Mouse (Mus musculus) left cerebral cortex, postnatal 4 days (tissue): ENCODE results near the gene Nudt22. TPM values are rescaled to one million over a fixed set of nuclear protein-coding genes. Genes with fewer than 3 reads are reported as not detected.
A peak's percentile ranks its signal among the peaks of the same experiment; 100 is the strongest.

Source experiments
- DNase-seq: peaks from one replicate; pipeline ENCODE4 v3.0.0-alpha.2; 2022
- intact Hi-C: fragments of 180-260 bp; cut with DNase I; formaldehyde crosslinking; loops from one replicate; pipeline ENCODE4 v1.15.1; 2025
- total RNA-seq, 2 experiments: library from RNA; stranded (reverse); gene quantifications; 2 replicates each; pipeline ENCODE4 v1.2.3; 2021

Gene Nudt22
- total RNA-seq, 2 experiments from 2014 or later, result 8.9 to 11.5 TPM

DNA sequence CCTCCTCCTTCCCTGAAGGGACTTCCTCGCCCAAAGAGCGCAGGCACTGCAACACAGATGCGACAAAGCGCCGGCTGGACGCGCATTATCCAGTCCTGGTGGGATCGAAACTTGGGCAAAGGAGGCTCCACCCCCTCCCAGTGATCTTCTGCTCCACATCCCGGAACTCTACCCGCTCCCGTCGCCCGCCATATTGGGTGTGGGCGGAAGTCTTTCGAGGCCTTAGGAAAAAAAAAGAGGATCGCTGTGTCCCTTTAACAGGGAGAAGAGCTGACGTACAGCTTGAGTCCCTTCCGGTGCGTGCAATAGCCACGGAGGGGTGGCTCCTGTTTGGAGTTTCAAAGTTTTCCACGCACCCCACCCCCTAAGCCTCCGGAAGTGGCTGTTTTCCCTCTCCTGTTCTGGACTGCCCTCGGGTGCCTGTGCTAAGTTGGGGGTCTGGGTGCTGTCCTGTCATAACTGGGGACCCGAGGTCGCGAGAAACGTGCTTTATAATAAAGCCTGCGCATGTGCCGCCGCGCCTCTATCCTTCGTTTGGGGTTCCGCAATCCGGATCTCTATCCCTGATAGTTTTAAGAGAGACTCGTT is 44.4 kb downstream of the Nudt22 start:
- intact Hi-C loops, result no loop called here
- DNase-seq, result peak; percentile 93

DNA sequence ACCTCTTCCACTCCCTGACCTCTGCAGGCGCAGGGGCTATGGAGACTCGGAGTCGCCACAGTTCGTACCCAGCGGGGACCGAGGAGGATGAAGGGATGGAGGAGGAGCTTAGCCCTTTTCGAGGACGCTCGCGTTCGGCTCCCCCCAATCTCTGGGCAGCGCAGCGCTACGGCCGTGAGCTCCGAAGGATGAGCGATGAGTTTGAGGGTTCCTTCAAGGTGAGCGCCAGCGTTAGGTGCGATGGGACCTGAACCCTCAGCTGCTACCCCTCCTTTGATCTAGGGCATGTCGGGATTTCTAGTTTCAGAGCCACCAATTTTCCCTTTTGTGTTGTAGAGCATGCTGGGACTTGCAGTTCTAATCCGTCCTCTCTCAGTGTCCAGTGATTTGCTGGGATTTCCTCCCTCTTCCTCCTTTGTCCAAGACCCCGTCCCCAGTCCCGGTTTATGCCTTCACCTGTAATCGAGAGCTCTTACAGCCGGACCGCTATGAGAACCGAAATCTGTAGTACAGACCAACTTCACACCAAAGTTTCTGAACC is 45.2 kb downstream of the Nudt22 start:
- intact Hi-C loops, result no loop called here
- DNase-seq, result peak; percentile 43

DNA sequence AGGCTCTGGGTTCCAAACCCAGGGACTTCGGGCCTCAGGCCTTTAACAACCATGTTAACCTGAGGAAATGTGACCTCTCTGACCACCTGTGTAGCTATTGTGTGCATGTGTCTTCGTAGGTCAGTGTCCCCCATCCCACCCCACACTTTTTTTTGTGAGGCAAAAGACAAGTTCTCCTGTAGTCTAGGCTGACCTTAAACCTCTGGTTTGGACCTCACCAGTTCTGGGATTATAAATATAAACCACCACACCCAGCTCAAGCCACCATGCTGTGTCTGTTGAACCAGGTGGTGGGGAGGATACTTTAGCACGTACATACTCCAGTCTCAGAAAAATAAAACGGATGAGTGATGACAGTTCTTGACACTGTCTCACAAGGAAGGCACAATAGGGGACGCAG is 46.0 kb downstream of the Nudt22 start:
- intact Hi-C loops, result loop anchor here (5.0 kb wide), 1 partner anchor 703 kb away; no protein-coding TSS in a partner anchor
- DNase-seq, result no peak

DNA sequence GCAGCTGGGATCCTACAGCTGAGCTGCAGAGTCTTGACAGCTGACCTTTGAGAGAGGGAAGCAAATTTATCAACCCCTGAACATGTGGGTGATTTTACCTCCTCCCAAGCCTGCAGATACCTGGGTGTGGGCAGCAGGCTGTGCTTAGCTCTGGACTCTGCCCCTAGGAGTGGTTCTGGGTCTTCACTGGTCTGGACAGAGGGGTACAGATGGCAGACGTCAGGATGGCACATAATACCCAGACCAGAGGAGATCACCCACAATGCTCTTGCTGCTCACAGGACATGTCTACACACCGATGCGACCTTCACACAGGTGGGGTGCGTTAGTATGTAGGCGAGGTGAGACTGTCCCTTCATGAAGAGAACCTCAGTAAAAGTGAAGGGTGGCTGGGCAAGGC is 46.4 kb downstream of the Nudt22 start:
- intact Hi-C loops, result loop anchor here (5.0 kb wide), 1 partner anchor 702 kb away; no protein-coding TSS in a partner anchor

DNA sequence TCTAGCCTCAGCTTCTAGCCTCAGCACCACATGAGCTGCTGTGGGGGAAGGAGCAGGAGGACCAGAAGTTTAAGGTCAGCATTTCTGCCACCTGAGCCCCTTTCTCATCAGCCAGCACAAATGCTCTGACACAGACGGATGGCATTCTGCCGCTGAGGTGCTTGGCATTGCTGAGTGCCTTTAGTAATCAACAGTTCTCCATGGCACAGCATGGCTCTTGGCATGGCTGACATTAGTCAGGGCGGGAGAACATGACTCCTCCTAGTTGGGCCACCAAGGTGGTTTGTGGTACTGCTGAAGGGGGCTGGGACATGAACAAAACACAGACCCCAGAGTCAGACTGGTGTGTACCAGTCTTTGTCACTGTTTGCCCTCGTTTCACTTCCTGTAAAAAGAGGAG is 47.7 kb downstream of the Nudt22 start:
- peak; percentile 77 for DNase-seq
- intact Hi-C loops, result loop anchor here (5.0 kb wide), 1 partner anchor 701 kb away; no protein-coding TSS in a partner anchor

More for the DNA sequence above, 46.4 kb downstream of the Nudt22 start:
- DNase-seq, result no peak

DNA sequence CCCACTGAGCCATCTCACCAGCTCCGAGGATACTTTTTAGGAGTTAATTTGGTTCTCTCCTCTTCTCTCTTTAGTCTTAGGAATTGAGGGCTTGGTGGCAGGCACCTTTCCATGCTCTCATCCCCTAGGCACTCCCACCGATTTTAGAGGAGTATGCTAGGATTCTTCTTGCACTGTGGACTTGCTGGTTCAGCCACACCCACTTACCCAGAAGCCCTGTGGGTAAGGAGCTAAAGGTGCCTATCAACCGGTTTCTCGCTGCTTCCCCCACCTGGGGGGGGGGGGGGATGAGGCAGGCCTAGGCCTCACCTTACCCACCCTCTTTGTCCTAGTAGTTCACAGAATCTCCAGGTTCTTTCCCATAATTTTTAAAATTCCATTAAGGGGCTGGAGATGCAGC is 48.2 kb downstream of the Nudt22 start:
- no peak for DNase-seq
- intact Hi-C loops, result loop anchor here (5.0 kb wide), 1 partner anchor 700 kb away; no protein-coding TSS in a partner anchor

DNA sequence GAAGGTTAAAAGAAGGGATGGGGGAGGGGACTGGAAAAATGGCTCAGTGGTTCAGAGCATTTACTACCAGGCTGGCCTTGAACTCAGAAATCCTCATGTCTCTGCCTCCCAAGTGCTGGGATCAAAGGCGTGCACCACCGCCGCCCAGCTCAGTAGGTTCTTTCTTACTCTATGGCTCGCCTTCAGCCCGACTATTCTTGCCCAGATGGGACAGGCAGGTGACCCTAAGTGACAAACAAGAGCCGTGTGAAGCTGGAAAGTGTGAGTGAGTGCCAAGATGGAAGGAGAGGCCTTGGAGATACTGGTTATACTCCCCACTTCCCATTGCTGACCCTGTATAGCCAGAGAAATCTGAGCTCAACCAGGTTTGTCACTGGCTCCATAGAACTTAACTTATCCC is 52.2 kb downstream of the Nudt22 start:
- DNase-seq, result no peak
- intact Hi-C loops, result no loop called here

Other genes with a start within 250 kb of the Nudt22 start
- 10 to 100 TPM; 22.5 to 23.5 TPM for gene Rps6ka4, start 155.5 kb downstream of the Nudt22 start, total RNA-seq
- gene Ccdc88b, start 137.9 kb downstream of the Nudt22 start, total RNA-seq, result under 1 TPM; 0.82 to 0.91 TPM
- gene Trmt112, start 86.4 kb downstream of the Nudt22 start, total RNA-seq, result 10 to 100 TPM; 42.5 to 43.0 TPM
- gene Prdx5, start 86.0 kb downstream of the Nudt22 start, total RNA-seq, result 100 to 1,000 TPM; 203 to 204 TPM
- 10 to 100 TPM; 30.4 to 32.7 TPM for gene Esrra, start 74.3 kb downstream of the Nudt22 start, total RNA-seq
- 10 to 100 TPM in 1 of 2 experiments, 1 to 10 TPM in 1; 6.2 to 11.1 TPM for gene Catsperz, start 70.7 kb downstream of the Nudt22 start, total RNA-seq
- 10 to 100 TPM; 13.8 to 15.5 TPM for gene Kcnk4, start 61.6 kb downstream of the Nudt22 start, total RNA-seq
- 10 to 100 TPM; 46.2 to 47.1 TPM for gene Bad, start 54.3 kb downstream of the Nudt22 start, total RNA-seq
- 10 to 100 TPM; 56.8 to 63.6 TPM for gene Gpr137, start 53.6 kb downstream of the Nudt22 start, total RNA-seq
- gene Ppp1r14b, start 21.1 kb downstream of the Nudt22 start, total RNA-seq, result 100 to 1,000 TPM; 335 to 369 TPM
- gene Plcb3, start 19.6 kb downstream of the Nudt22 start, total RNA-seq, result 10 to 100 TPM; 13.7 to 15.1 TPM
- 10 to 100 TPM; 43.7 to 44.4 TPM for gene Fkbp2, start 15.6 kb downstream of the Nudt22 start, total RNA-seq
- 10 to 100 TPM; 74.4 to 80.7 TPM for gene Vegfb, start 8.5 kb downstream of the Nudt22 start, total RNA-seq
- 10 to 100 TPM; 14.0 to 17.7 TPM for gene Dnajc4, start 3.5 kb downstream of the Nudt22 start, total RNA-seq
- gene Trpt1, start within 50 bp of the Nudt22 start, total RNA-seq, result 10 to 100 TPM; 17.6 to 21.4 TPM
- 1 to 10 TPM; 3.2 to 3.4 TPM for gene Fermt3, start 23.4 kb upstream of the Nudt22 start, total RNA-seq
- gene Stip1, start 43.9 kb upstream of the Nudt22 start, total RNA-seq, result 100 to 1,000 TPM; 127 to 130 TPM
- gene Macrod1, start 60.7 kb upstream of the Nudt22 start, total RNA-seq, result 1 to 10 TPM; 5.5 to 6.3 TPM
- 10 to 100 TPM; 22.4 to 23.5 TPM for gene Flrt1, start 109.6 kb upstream of the Nudt22 start, total RNA-seq
- 100 to 1,000 TPM; 181 TPM for gene Otub1, start 210.2 kb upstream of the Nudt22 start, total RNA-seq
- 100 to 1,000 TPM; 469 to 499 TPM for gene Cox8a, start 221.5 kb upstream of the Nudt22 start, total RNA-seq
- 10 to 100 TPM; 45.6 to 49.9 TPM for gene Naa40, start 245.1 kb upstream of the Nudt22 start, total RNA-seq